Mouse (Mus musculus) hindbrain, embryonic 16.5 days (tissue): ENCODE data around the gene Iqgap2. TPM values are rescaled to one million over a fixed set of nuclear protein-coding genes. Genes with fewer than 3 reads are reported as not detected.

ENCODE experiments used
- ATAC-seq: fragments of 200-750 bp; cut with Nextera tagmentation; 2 replicates; pipeline ENCODE4 v1.8.0; 2017; ENCODE audit warnings: moderate TSS enrichment, moderate library complexity
- H3K27ac ChIP-seq: fragments of 300-500 bp; sonication (generic); 2 replicates; pipeline ENCODE4 v1.5.1; 2014; ENCODE audit warnings: low read depth, mild to moderate bottlenecking, control low read depth, low read length, moderate library complexity
- H3K27me3 ChIP-seq: fragments of 300-500 bp; sonication (generic); replicated peaks from 2 replicates; pipeline ENCODE4 v1.6.1; 2014; ENCODE audit warnings: low read length; ENCODE audit not compliant: control insufficient read depth, insufficient read depth
- H3K36me3 ChIP-seq: fragments of 300-500 bp; sonication (generic); 2 replicates; pipeline ENCODE4 v1.6.1; 2014; ENCODE audit warnings: mild to moderate bottlenecking, low read length, moderate library complexity, mixed read lengths; ENCODE audit not compliant: control insufficient read depth, insufficient read depth
- H3K4me1 ChIP-seq: fragments of 300-500 bp; sonication (generic); 2 replicates; pipeline ENCODE4 v1.6.1; 2014; ENCODE audit warnings: low read depth, low read length; ENCODE audit not compliant: control insufficient read depth, insufficient read depth
- H3K4me2 ChIP-seq: fragments of 300-500 bp; sonication (generic); 2 replicates; pipeline ENCODE4 v1.6.1; 2014; ENCODE audit warnings: mild to moderate bottlenecking, low read length, control low read depth, moderate library complexity
- H3K4me3 ChIP-seq: fragments of 300-500 bp; sonication (generic); 2 replicates; pipeline ENCODE4 v1.5.1; 2014; ENCODE audit warnings: mild to moderate bottlenecking, low read length, control low read depth, moderate library complexity
- H3K9ac ChIP-seq: fragments of 300-500 bp; sonication (generic); 2 replicates; pipeline ENCODE4 v1.6.1; 2014; ENCODE audit warnings: low read depth, mild to moderate bottlenecking, control low read depth, low read length, moderate library complexity
- H3K9me3 ChIP-seq: fragments of 300-500 bp; sonication (generic); 2 replicates; pipeline ENCODE4 v1.6.1; 2014; ENCODE audit warnings: mild to moderate bottlenecking, low read length, moderate library complexity; ENCODE audit not compliant: control insufficient read depth
- WGBS: fragments of 180-500 bp; shearing (Covaris S2); extraction: QIAGEN DNeasy Blood & Tissue Kit; methylation state at CpG from one replicate; pipeline ENCODE4 v1.1.7; 2014; 5-methylcytosine and 5-hydroxymethylcytosine counted together
- polyA plus RNA-seq: library from polyadenylated mRNA; unstranded; fragments of >200 nt; fragmentation: Nextera tagmentation; extraction: Ambion mirVana; gene quantifications from 2 replicates; pipeline ENCODE4 v1.2.1, GENCODE M21; 2015

Iqgap2 gene
- 3.5 and 3.8 TPM in 2 replicates for polyA plus RNA-seq

- Histone ChIP-seq H3K9ac (peak within 1 kb of the TSS; percentile 85), H3K4me3 (peak within 1 kb of the TSS; percentile 83), H3K36me3 (no peaks in the 10 kb centered on the region), H3K4me2 (peak within 1 kb of the TSS; percentile 97), H3K4me1 (peaks cover 9% of the 10 kb centered on the region), H3K27me3 (0 out of 2 replicates have a peak, but pooled peaks cover 2% of the 10 kb centered on the region), H3K9me3 (no peaks in the 10 kb centered on the region), H3K27ac (peak within 1 kb of the TSS; percentile 39)
- ATAC-seq = peak; percentile 79
- 0% methylated on average over 45 of the region's 48 CpGs for WGBS
Observed at GRCm38 (mm10) chr13:95891491-95891925, at the start of gene Iqgap2. TSS of gene Iqgap2 (minus strand) at chr13:95891922.

GRCm38 (mm10) chr13:95940811-95941210 lies 49.1 kb upstream of the Iqgap2 start:
- no peak overlapping the region for H3K4me3 ChIP-seq
- H3K4me1 ChIP-seq = peaks cover 3% of the 10 kb centered on the region; the same call in 1 of the 2 replicates
- no peak overlapping the region for H3K4me2 ChIP-seq
- 23% methylated on average over 5 of the region's 5 CpGs for WGBS
- no peaks in the 10 kb centered on the region for H3K27me3 ChIP-seq
- no peak overlapping the region for H3K9ac ChIP-seq
- no peak for ATAC-seq
- H3K27ac ChIP-seq = no peak overlapping the region
- H3K9me3 ChIP-seq = no peaks in the 10 kb centered on the region
- H3K36me3 ChIP-seq = no peaks in the 10 kb centered on the region

- no peak overlapping the region for H3K27ac ChIP-seq
- no peaks in the 10 kb centered on the region for H3K27me3 ChIP-seq
- no peak overlapping the region for H3K4me2 ChIP-seq
- H3K9ac ChIP-seq = no peak overlapping the region
- no peaks in the 10 kb centered on the region for H3K4me1 ChIP-seq
- no peak overlapping the region for H3K4me3 ChIP-seq
- 59% methylated on average over 2 of the region's 2 CpGs for WGBS
- no peaks in the 10 kb centered on the region for H3K36me3 ChIP-seq
- ATAC-seq = no peak
- H3K9me3 ChIP-seq = peaks cover 3% of the 10 kb centered on the region
Observed at GRCm38 (mm10) chr13:95924201-95924621, 32.5 kb upstream of the Iqgap2 start.

- H3K4me3 ChIP-seq = no peak overlapping the region
- no peak for ATAC-seq
- no peak overlapping the region for H3K27ac ChIP-seq
- no peak overlapping the region for H3K4me2 ChIP-seq
- WGBS = 83% methylated on average over 4 of the region's 4 CpGs
- H3K27me3 ChIP-seq = no peaks in the 10 kb centered on the region
- no peaks in the 10 kb centered on the region for H3K36me3 ChIP-seq
- H3K9me3 ChIP-seq = peaks cover 3% of the 10 kb centered on the region
- no peak overlapping the region for H3K9ac ChIP-seq
- H3K4me1 ChIP-seq = no peaks in the 10 kb centered on the region
Observed at GRCm38 (mm10) chr13:95922626-95923025, 30.9 kb upstream of the Iqgap2 start.

- Histone ChIP-seq H3K9me3 (peaks cover 7% of the 10 kb centered on the region), H3K4me3 (no peak overlapping the region), H3K27ac (no peak overlapping the region), H3K9ac (no peak overlapping the region), H3K27me3 (no peaks in the 10 kb centered on the region), H3K36me3 (no peaks in the 10 kb centered on the region), H3K4me1 (no peaks in the 10 kb centered on the region), H3K4me2 (no peak overlapping the region)
- ATAC-seq = no peak
- 97% methylated on average over 9 of the region's 9 CpGs for WGBS
Observed at GRCm38 (mm10) chr13:95918624-95919284, 27.0 kb upstream of the Iqgap2 start.

GRCm38 (mm10) chr13:95913046-95913406 lies 21.3 kb upstream of the Iqgap2 start:
- no peak overlapping the region for H3K4me3 ChIP-seq
- H3K4me2 ChIP-seq = no peak overlapping the region
- H3K9me3 ChIP-seq = peaks cover 3% of the 10 kb centered on the region; the same call in 1 of the 2 replicates
- no peaks in the 10 kb centered on the region for H3K4me1 ChIP-seq
- no peaks in the 10 kb centered on the region for H3K27me3 ChIP-seq
- no peak for ATAC-seq
- H3K36me3 ChIP-seq = no peaks in the 10 kb centered on the region
- H3K9ac ChIP-seq = no peak overlapping the region
- H3K27ac ChIP-seq = no peak overlapping the region
- 82% methylated on average over 2 of the region's 2 CpGs for WGBS

GRCm38 (mm10) chr13:95912157-95913045 lies 20.7 kb upstream of the Iqgap2 start:
- Histone ChIP-seq H3K4me3 (no peak overlapping the region), H3K27ac (no peak overlapping the region), H3K4me1 (no peaks in the 10 kb centered on the region), H3K27me3 (no peaks in the 10 kb centered on the region), H3K9ac (no peak overlapping the region), H3K4me2 (no peak overlapping the region), H3K9me3 (peaks cover 3% of the 10 kb centered on the region; the same call in 1 of the 2 replicates), H3K36me3 (no peaks in the 10 kb centered on the region)
- ATAC-seq = peak; percentile 79
- WGBS = 77% methylated on average over 11 of the region's 11 CpGs

GRCm38 (mm10) chr13:95910270-95910669 lies 18.5 kb upstream of the Iqgap2 start:
- no peak for ATAC-seq
- no peaks in the 10 kb centered on the region for H3K9me3 ChIP-seq
- no peaks in the 10 kb centered on the region for H3K27me3 ChIP-seq
- H3K4me2 ChIP-seq = no peak overlapping the region
- no peak overlapping the region for H3K4me3 ChIP-seq
- no peak overlapping the region for H3K27ac ChIP-seq
- H3K36me3 ChIP-seq = no peaks in the 10 kb centered on the region
- no peaks in the 10 kb centered on the region for H3K4me1 ChIP-seq
- H3K9ac ChIP-seq = no peak overlapping the region
- WGBS = 75% methylated on average over 9 of the region's 9 CpGs

GRCm38 (mm10) chr13:95909244-95909643 lies 17.5 kb upstream of the Iqgap2 start:
- H3K9me3 ChIP-seq = no peaks in the 10 kb centered on the region
- no peaks in the 10 kb centered on the region for H3K27me3 ChIP-seq
- no peak overlapping the region for H3K4me3 ChIP-seq
- no peak overlapping the region for H3K9ac ChIP-seq
- H3K36me3 ChIP-seq = no peaks in the 10 kb centered on the region
- H3K4me1 ChIP-seq = no peaks in the 10 kb centered on the region
- H3K27ac ChIP-seq = no peak overlapping the region
- WGBS = 91% methylated on average over 2 of the region's 2 CpGs
- H3K4me2 ChIP-seq = no peak overlapping the region
- ATAC-seq = no peak
